Mouse (Mus musculus) ES-E14 (cell line): ENCODE data around the gene Cd177. TPM values are rescaled to one million over a fixed set of nuclear protein-coding genes. Genes with fewer than 3 reads are reported as not detected.
"Not testable (repeated sequence)": the region's sequence is repeated elsewhere in the genome, so short reads cannot be mapped to it uniquely, and the experiment has no call there.

Experiments used
- DNase-seq: peaks from one replicate; pipeline ENCODE4 v3.0.0-alpha.2; 2013; ENCODE audit warnings: low read depth, low spot score
- H3K27ac ChIP-seq: 2 replicates; pipeline ENCODE4 v1.5.1; 2012; ENCODE audit warnings: low read depth, mild to moderate bottlenecking, low read length, moderate library complexity, mixed read lengths; ENCODE audit not compliant: poor library complexity, insufficient read depth, severe bottlenecking
- H3K36me3 ChIP-seq: 2 replicates; pipeline ENCODE4 v1.6.1; 2012; ENCODE audit warnings: mild to moderate bottlenecking, low read length, moderate library complexity, mixed read lengths; ENCODE audit not compliant: control insufficient read depth, poor library complexity, insufficient read depth, severe bottlenecking
- H3K4me1 ChIP-seq, 2 experiments: fragments of 150-350 bp in 1 of 2; sonication (generic) in 1 of 2; 2 replicates each; pipeline ENCODE4 v1.6.1; 2012; ENCODE audit warnings: low read length in 2 of 2, mild to moderate bottlenecking in 1 of 2, mixed read lengths in 1 of 2; ENCODE audit not compliant: control insufficient read depth in 2 of 2, insufficient read depth in 2 of 2, poor library complexity in 1 of 2
- H3K4me3 ChIP-seq, 2 experiments: fragments of 150-350 bp in 1 of 2; sonication (generic) in 1 of 2; 2 replicates each; pipeline ENCODE4 v1.5.1; 2012; ENCODE audit warnings: low read length in 2 of 2, low read depth in 1 of 2, mild to moderate bottlenecking in 1 of 2, mixed read lengths in 1 of 2; ENCODE audit not compliant: insufficient read depth in 1 of 2, poor library complexity in 1 of 2, severe bottlenecking in 1 of 2
- H3K9ac ChIP-seq: 2 replicates; pipeline ENCODE4 v1.6.1; 2012; ENCODE audit warnings: low read depth, mild to moderate bottlenecking, low read length, mixed read lengths; ENCODE audit not compliant: poor library complexity, insufficient read depth, severe bottlenecking
- H3K9me3 ChIP-seq: fragments of 150-350 bp; sonication (generic); 2 replicates; pipeline ENCODE4 v1.6.1; 2012; ENCODE audit warnings: low read depth, mild to moderate bottlenecking, low read length; ENCODE audit not compliant: control insufficient read depth, insufficient read depth
- CHD2 ChIP-seq: IDR thresholded peaks from 2 replicates; pipeline ENCODE4 v1.6.1; 2014; ENCODE audit warnings: mild to moderate bottlenecking, low read depth, low read length, inconsistent platforms
- HCFC1 ChIP-seq: IDR thresholded peaks from 2 replicates; pipeline ENCODE4 v1.6.1; 2012; ENCODE audit warnings: low read length, inconsistent platforms, borderline replicate concordance; ENCODE audit not compliant: insufficient read depth
- MAFK ChIP-seq: IDR thresholded peaks from 2 replicates; pipeline ENCODE4 v1.6.1; 2014; ENCODE audit warnings: mild to moderate bottlenecking, low read depth, low read length, inconsistent platforms; ENCODE audit not compliant: insufficient read depth
- ZC3H11A ChIP-seq: IDR thresholded peaks from 2 replicates; pipeline ENCODE4 v1.6.1; 2012; ENCODE audit warnings: low read depth, mild to moderate bottlenecking, inconsistent platforms, low read length, borderline replicate concordance
- ZNF384 ChIP-seq: IDR thresholded peaks from 2 replicates; pipeline ENCODE4 v1.6.1; 2012; ENCODE audit warnings: low read depth, low read length, inconsistent platforms
- in situ Hi-C, 2 experiments: fragments of 600-800 bp; cut with MboI; formaldehyde crosslinking; loops; one replicate each; pipeline ENCODE4 v1.15.1; 2025; ENCODE audit warnings: low sequenced_read_pairs in 2 of 2, inconsistent platforms in 1 of 2; ENCODE audit not compliant: unreplicated experiment in 2 of 2
- total RNA-seq: library from RNA; depleted of rRNA; stranded (reverse); fragments of 300-350 nt; gene quantifications from 2 replicates; pipeline ENCODE4 v1.2.3, GENCODE M21; 2012

Gene Cd177
- total RNA-seq, 1 experiment: 0.22 TPM

- H3K4me3 ChIP-seq: no peak overlapping the region
- H3K9me3 ChIP-seq: no peaks in the 10 kb centered on the region
- no peak for TF ChIP-seq ZNF384
- no peak for TF ChIP-seq HCFC1
- no peak for TF ChIP-seq CHD2
- no peak for TF ChIP-seq MAFK
- TF ChIP-seq ZC3H11A: no peak
- H3K4me1 ChIP-seq: peaks cover 0 to 3% of the 10 kb centered on the region in 2 experiments; a peak in 1 of 4 replicates
- DNase-seq: no peak
- H3K9ac ChIP-seq: no peak overlapping the region
- in situ Hi-C loops: no loop called here
- H3K27ac ChIP-seq: no peak overlapping the region
- no peaks in the 10 kb centered on the region for H3K36me3 ChIP-seq
Measured at GRCm38 (mm10) chr7:24758520-24758919, 1.6 kb downstream of the Cd177 start.

DNA sequence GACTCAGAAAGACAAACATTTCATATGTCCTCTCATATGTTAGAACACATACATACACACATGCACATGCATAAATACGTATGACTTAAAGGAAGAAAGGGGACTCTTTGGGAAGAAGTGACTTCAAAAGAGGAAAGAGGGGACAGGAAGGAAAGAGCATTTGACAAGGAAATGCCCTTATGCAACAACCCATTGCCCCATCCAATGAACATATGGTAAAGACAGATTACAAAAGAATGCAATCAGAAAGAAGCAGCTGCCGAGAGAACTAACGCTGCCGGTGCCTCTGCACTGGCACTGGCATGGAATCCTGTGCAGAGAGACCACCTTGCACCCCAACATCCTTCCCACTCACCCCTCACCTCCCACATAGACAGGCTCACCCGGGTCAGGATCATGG lies 6.6 kb downstream of the Cd177 start:
- Histone ChIP-seq H3K4me3 (no peak overlapping the region), H3K9me3 (no peaks in the 10 kb centered on the region), H3K4me1 (no peaks in the 10 kb centered on the region), H3K36me3 (no peaks in the 10 kb centered on the region), H3K9ac (no peak overlapping the region), H3K27ac (no peak overlapping the region)
- TF ChIP-seq ZC3H11A: no peak
- no peak for TF ChIP-seq ZNF384
- no peak for TF ChIP-seq MAFK
- TF ChIP-seq CHD2: no peak
- no peak for TF ChIP-seq HCFC1
- in situ Hi-C loops: no loop called here
- DNase-seq: no peak

GRCm38 (mm10) chr7:24751610-24752009 lies 8.5 kb downstream of the Cd177 start:
- in situ Hi-C loops: no loop called here
- H3K36me3 ChIP-seq: no peaks in the 10 kb centered on the region
- H3K4me3 ChIP-seq: no peak overlapping the region
- no peaks in the 10 kb centered on the region for H3K9me3 ChIP-seq
- no peaks in the 10 kb centered on the region for H3K4me1 ChIP-seq
- H3K27ac ChIP-seq: no peak overlapping the region
- no peak for DNase-seq
- H3K9ac ChIP-seq: no peak overlapping the region
- TF ChIP-seq HCFC1 (no peak), MAFK (no peak), CHD2 (no peak), ZNF384 (no peak), ZC3H11A (no peak)

DNA sequence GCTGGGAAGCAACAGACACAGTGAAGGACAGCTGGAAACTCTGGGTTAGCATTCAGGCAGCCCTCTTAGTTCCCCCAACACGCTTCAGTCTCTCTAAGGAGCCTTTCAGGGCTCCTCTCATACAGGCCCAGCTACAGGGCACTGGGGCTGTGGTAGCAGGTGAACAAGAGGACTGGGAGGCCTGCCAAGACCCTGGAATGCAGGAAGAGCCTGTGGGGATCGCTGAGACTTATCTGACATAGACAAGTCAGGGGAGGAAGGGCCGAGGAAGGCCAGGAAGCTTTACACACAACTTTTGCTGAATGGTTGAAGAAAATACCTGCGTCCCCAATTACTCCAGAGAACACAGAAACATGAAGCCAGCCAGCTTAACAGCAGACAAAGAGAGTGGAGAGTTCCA lies 9.4 kb downstream of the Cd177 start:
- in situ Hi-C loops: no loop called here
- no peaks in the 10 kb centered on the region for H3K36me3 ChIP-seq
- no peak overlapping the region for H3K27ac ChIP-seq
- no peak for DNase-seq
- H3K9me3 ChIP-seq: no peaks in the 10 kb centered on the region
- H3K9ac ChIP-seq: no peak overlapping the region
- no peak overlapping the region for H3K4me3 ChIP-seq
- no peaks in the 10 kb centered on the region for H3K4me1 ChIP-seq
- TF ChIP-seq MAFK (no peak), ZC3H11A (no peak), HCFC1 (no peak), CHD2 (no peak), ZNF384 (no peak)

DNA sequence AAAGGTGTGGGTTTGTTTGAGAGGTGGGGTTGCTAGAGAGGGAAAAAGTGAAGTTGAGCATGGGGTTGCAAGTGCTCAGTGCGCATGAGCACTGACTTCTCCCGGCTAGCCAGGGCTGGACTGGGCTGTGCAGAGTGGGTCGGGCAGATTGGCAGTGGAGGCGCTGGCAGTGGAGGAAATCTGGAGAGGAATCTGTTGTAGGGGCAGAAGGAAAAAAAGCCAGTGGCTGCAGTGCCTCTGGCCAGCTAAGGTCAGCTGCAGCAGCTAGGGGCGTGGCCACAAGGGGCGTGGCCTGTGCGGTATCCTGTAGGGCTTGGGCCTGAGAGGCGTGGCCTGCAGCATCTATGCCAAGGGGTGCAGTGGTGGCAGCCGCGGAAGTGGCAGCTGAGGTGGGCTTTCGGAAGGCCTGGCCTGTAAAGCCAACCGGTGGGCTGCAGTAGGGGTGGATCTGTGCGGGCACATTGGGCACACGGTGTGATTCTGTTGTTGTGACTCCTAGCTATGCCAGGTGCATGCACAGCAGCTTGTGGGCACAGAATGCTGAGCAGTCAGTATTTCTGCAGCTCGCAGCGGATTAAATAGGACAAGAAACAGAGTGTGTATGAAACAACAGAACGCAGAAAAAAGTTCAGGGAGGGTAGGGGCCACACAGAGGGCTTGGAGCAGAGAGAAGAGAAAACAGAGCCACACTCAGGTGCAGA lies 24.0 kb downstream of the Cd177 start:
- in situ Hi-C loops: no loop called here
- no peak for DNase-seq
- Histone ChIP-seq H3K36me3 (no peaks in the 10 kb centered on the region), H3K4me1 (no peaks in the 10 kb centered on the region), H3K4me3 (no peak overlapping the region), H3K9ac (no peak overlapping the region), H3K9me3 (no peaks in the 10 kb centered on the region), H3K27ac (no peak overlapping the region)
- TF ChIP-seq CHD2: no peak
- TF ChIP-seq HCFC1: no peak

DNA sequence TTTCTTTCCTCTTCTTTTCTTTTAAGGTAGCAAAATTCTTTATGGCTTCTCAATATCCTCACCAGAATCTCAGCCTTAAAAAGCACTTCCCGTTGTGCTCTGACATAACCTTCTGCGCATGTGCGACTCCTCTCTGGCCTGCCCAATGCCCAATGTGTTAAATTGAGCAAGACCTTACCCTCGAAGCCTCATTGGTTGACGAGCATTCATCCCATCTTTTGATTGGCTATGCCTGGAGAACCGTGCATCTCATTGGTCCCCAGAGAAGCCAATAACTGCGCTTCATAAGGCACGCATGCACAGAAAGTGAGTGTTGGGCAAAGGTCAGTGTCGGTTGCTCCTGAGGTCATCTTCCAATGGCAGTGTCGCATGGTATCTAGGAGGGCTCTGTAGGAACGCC lies 33.3 kb downstream of the Cd177 start, which contains the start of gene Gm4763:
Gene Gm4763, minus strand, starts transcription at position 101 of the 400 bp plus-strand sequence.
- DNase-seq, H3K4me1 ChIP-seq, H3K9ac ChIP-seq, H3K36me3 ChIP-seq, in situ Hi-C loops, H3K27ac ChIP-seq, H3K9me3 ChIP-seq, H3K4me3 ChIP-seq: not testable (repeated sequence)
